Mouse (Mus musculus) kidney, adult 2 months (tissue): Measurements from ENCODE around the gene Arhgef10l.

Source experiments
- CTCF ChIP-seq: fragments of 200-500 bp; conservative IDR thresholded peaks from 2 replicates; pipeline ENCODE4 v1.5.1; 2011; ENCODE audit warnings: low read depth, mild to moderate bottlenecking, control low read depth, low read length, moderate library complexity, mixed read lengths; ENCODE audit not compliant: insufficient read depth, insufficient read length
- POLR2A ChIP-seq: fragments of 200-500 bp; IDR thresholded peaks from one replicate; pipeline ENCODE4 v1.6.1; 2011; ENCODE audit warnings: low read depth, low read length, control low read depth

GRCm38 (mm10) chr4:140656529-140656928 is 9.3 kb downstream of the Arhgef10l start:
- no peak for TF ChIP-seq POLR2A
- TF ChIP-seq CTCF: no peak
